Comparison of ENCODE assay signal across 12 mouse cellular contexts in the genomic region with DNA sequence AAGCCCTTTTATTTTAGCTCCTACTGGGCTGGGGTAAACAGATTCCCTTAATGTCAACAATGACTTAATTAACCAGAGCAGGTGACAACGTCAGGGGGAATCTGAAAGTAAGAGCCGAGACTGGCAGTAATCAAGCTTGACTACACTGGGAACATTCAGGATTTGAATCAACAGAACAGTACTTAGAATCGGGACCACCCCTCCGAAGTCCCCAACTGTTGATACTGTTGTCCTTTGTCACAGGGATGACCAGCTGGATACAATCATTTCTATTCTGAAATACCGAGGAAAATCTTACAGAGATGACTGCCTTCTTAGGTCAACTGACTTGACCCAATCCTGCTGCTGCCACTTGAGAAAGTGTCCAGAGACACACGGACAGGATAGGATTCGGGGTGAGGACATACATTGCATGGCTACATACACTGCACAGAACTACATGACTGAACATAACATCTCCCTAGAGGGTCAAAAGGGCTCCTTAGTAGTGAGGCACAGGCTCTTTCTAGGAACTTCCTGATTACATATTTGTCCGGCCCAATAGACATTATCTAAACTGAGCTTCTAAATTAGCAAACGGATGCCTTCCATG.
A peak's percentile ranks its signal among the peaks of the same experiment; 100 is the strongest.
DNase-seq lines count a peak whose midpoint lies in the region; ATAC-seq lines count a peak whose summit lies in the region.
"Had no signal": no experiment of that assay in that cellular context is flagged by ENCODE, and none has a peak within 500 bp of the region (broad histone marks: within the 10 kb centered on the region; RNA-seq: fewer than 3 reads in every experiment).

No protein-coding gene starts in this region.

- DNase-seq in lung, postnatal 14 days, result no peak
- DNase-seq in forebrain, embryonic 14.5 days (ENCODE audit: low spot score), result no peak
- no peak for DNase-seq in gastrocnemius, adult 8-10 months (ENCODE audit: low spot score in 2 of 2)
- DNase-seq in cerebellum, adult 8-10 months, result no peak
- DNase-seq: adrenal gland, postnatal 36 days; cerebellum, postnatal 25 days; gastrocnemius, postnatal 14 days; kidney, postnatal 25 days; liver, embryonic 13.5 days had no signal

- H3K4me2 ChIP-seq in lung, embryonic 16.5 days (ENCODE audit: low read depth, low read length), result peak overlapping the region; percentile 79
- peak overlapping the region; percentile 79 for H3K4me2 ChIP-seq in forebrain, embryonic 14.5 days (ENCODE audit: low read length)
- H3K4me2 ChIP-seq in intestine, embryonic 16.5 days (ENCODE audit: low read depth, low read length), result peak overlapping the region; percentile 41
- H3K4me2 ChIP-seq in stomach, embryonic 14.5 days (replicated peaks; ENCODE audit: low read depth, low read length), result peak overlapping the region; percentile 63
- H3K4me2 ChIP-seq: liver, embryonic 13.5 days had no signal

- peaks cover 58% of the 10 kb centered on the region for H3K4me1 ChIP-seq in lung, embryonic 16.5 days (replicated peaks; ENCODE audit: control insufficient read depth, insufficient read depth, low read length)
- H3K4me1 ChIP-seq in forebrain, embryonic 14.5 days (ENCODE audit: control insufficient read depth, insufficient read depth, low read length), result peaks cover 59% of the 10 kb centered on the region
- peaks cover 61% of the 10 kb centered on the region for H3K4me1 ChIP-seq in intestine, embryonic 16.5 days (ENCODE audit: control insufficient read depth, insufficient read depth, low read length)
- peaks cover 62% of the 10 kb centered on the region for H3K4me1 ChIP-seq in stomach, embryonic 14.5 days (ENCODE audit: control insufficient read depth, insufficient read depth, low read length)

- H3K9me3 ChIP-seq in lung, embryonic 16.5 days (ENCODE audit: control insufficient read depth, low read length), result no peaks in the 10 kb centered on the region
- H3K9me3 ChIP-seq in forebrain, embryonic 14.5 days (replicated peaks; ENCODE audit: control insufficient read depth, low read length), result no peaks in the 10 kb centered on the region
- H3K9me3 ChIP-seq in intestine, embryonic 16.5 days (ENCODE audit: control insufficient read depth, low read length), result no peaks in the 10 kb centered on the region
- H3K9me3 ChIP-seq in stomach, embryonic 14.5 days (ENCODE audit: control insufficient read depth, low read depth, low read length), result no peaks in the 10 kb centered on the region
- H3K9me3 ChIP-seq: liver, embryonic 13.5 days had no signal

- H3K4me3 ChIP-seq in lung, embryonic 16.5 days (ENCODE audit: low read length), result peak overlapping the region; percentile 22
- no peak overlapping the region; the same call in 1 of the 2 replicates for H3K4me3 ChIP-seq in forebrain, embryonic 14.5 days (ENCODE audit: low read depth, low read length)
- H3K4me3 ChIP-seq in intestine, embryonic 16.5 days (ENCODE audit: low read length), result peak overlapping the region; percentile 4; the same call in 1 of the 2 replicates
- H3K4me3 ChIP-seq in stomach, embryonic 14.5 days (ENCODE audit: low read depth, low read length), result peak overlapping the region; percentile 71; the same call in 1 of the 2 replicates
- H3K4me3 ChIP-seq: liver, embryonic 13.5 days had no signal

- H3K36me3 ChIP-seq in lung, embryonic 16.5 days (ENCODE audit: control insufficient read depth, insufficient read depth, low read length), result 0 out of 2 replicates have a peak, but pooled peaks cover 2% of the 10 kb centered on the region
- H3K36me3 ChIP-seq in forebrain, embryonic 14.5 days (ENCODE audit: control insufficient read depth, insufficient read depth, low read length), result peaks cover 7% of the 10 kb centered on the region; the same call in 1 of the 2 replicates
- no peaks in the 10 kb centered on the region; the same call in 1 of the 2 replicates for H3K36me3 ChIP-seq in intestine, embryonic 16.5 days (ENCODE audit: control insufficient read depth, insufficient read depth, low read length)
- H3K36me3 ChIP-seq in stomach, embryonic 14.5 days (ENCODE audit: control insufficient read depth, insufficient read depth, low read length), result peaks cover 30% of the 10 kb centered on the region
- H3K36me3 ChIP-seq: liver, embryonic 13.5 days had no signal

- no peaks in the 10 kb centered on the region for H3K27me3 ChIP-seq in lung, embryonic 16.5 days (ENCODE audit: control insufficient read depth, insufficient read depth, low read depth, low read length)
- H3K27me3 ChIP-seq in forebrain, embryonic 14.5 days (replicated peaks; ENCODE audit: control insufficient read depth, insufficient read depth, low read length), result no peaks in the 10 kb centered on the region
- H3K27me3 ChIP-seq in intestine, embryonic 16.5 days (replicated peaks; ENCODE audit: control insufficient read depth, insufficient read depth, low read length), result no peaks in the 10 kb centered on the region
- no peaks in the 10 kb centered on the region for H3K27me3 ChIP-seq in stomach, embryonic 14.5 days (ENCODE audit: control insufficient read depth, insufficient read depth, low read length)

- H3K27ac ChIP-seq in lung, embryonic 16.5 days (ENCODE audit: low read length), result peak overlapping the region; percentile 41
- H3K27ac ChIP-seq in forebrain, embryonic 14.5 days (ENCODE audit: low read depth, low read length), result no peak overlapping the region
- H3K27ac ChIP-seq in intestine, embryonic 16.5 days (ENCODE audit: low read length), result no peak overlapping the region
- H3K27ac ChIP-seq in stomach, embryonic 14.5 days (ENCODE audit: low read length), result peak overlapping the region; percentile 1; the same call in 1 of the 2 replicates
- H3K27ac ChIP-seq: liver, embryonic 13.5 days had no signal

- H3K9ac ChIP-seq in lung, embryonic 16.5 days (ENCODE audit: low read length), result peak overlapping the region; percentile 33
- H3K9ac ChIP-seq in forebrain, embryonic 14.5 days (ENCODE audit: low read length), result no peak overlapping the region
- 0 out of 2 replicates have a peak overlapping the region, but pooled peaks have one; percentile 12 for H3K9ac ChIP-seq in intestine, embryonic 16.5 days (ENCODE audit: low read depth, low read length)
- no peak overlapping the region for H3K9ac ChIP-seq in stomach, embryonic 14.5 days (replicated peaks; ENCODE audit: low read depth, low read length)
- H3K9ac ChIP-seq: liver, embryonic 13.5 days had no signal

- 9% methylated on average over 9 of the region's 9 CpGs for WGBS in lung, embryonic 16.5 days
- WGBS in forebrain, embryonic 14.5 days, result 19% methylated on average over 9 of the region's 9 CpGs
- 18% methylated on average over 9 of the region's 9 CpGs for WGBS in intestine, embryonic 16.5 days
- WGBS in stomach, embryonic 14.5 days, result 19% methylated on average over 9 of the region's 9 CpGs

- ATAC-seq in lung, embryonic 16.5 days (ENCODE audit: low read depth), result peak; percentile 69
- ATAC-seq in forebrain, embryonic 14.5 days, result no peak
- ATAC-seq in intestine, embryonic 16.5 days, result no peak; the same call in 1 of the 2 replicates
- ATAC-seq in stomach, embryonic 14.5 days (ENCODE audit: insufficient number of reproducible peaks, insufficient read depth, low FRiP score, low read depth), result no peak

Comparison
In these comparisons a context has a peak if more than half of its experiments do, and no peak if none do; other contexts are left out.
1. H3K27ac ChIP-seq: peak in lung, embryonic 16.5 days (single experiment) and stomach, embryonic 14.5 days (single experiment); none in forebrain, embryonic 14.5 days (single experiment) and intestine, embryonic 16.5 days (single experiment).
2. H3K9ac ChIP-seq: peak in lung, embryonic 16.5 days (single experiment) and intestine, embryonic 16.5 days (single experiment); none in forebrain, embryonic 14.5 days (single experiment) and stomach, embryonic 14.5 days (single experiment).
3. Peak in every context shown above with its lines, with median percentiles within 50 percentile points of each other: H3K4me2 ChIP-seq.